Mouse (Mus musculus) cerebellum, adult 9-11 months (tissue): ENCODE measurements at regions not wholly inside any gene's neighbourhood (a gene's known extent, or its start where the extent isn't known, plus 50 kb on each side); places are given as distances from the start of the nearest gene placed in this dataset.

ENCODE experiments used
- DNase-seq: peaks from one replicate; pipeline ENCODE4 v3.0.0; 2022

- DNase-seq = no peak
Measured at GRCm38 (mm10) chr8:126737032-126737431, 143.2 kb upstream of the Irf2bp2 start.

- no peak for DNase-seq
Measured at GRCm38 (mm10) chr8:126736441-126736962, 142.7 kb upstream of the Irf2bp2 start.

- peak; percentile 87 for DNase-seq
Measured at GRCm38 (mm10) chr8:126735488-126736440, 142.0 kb upstream of the Irf2bp2 start.

- peak; percentile 40 for DNase-seq
Measured at GRCm38 (mm10) chr8:126734743-126735487, 141.1 kb upstream of the Irf2bp2 start.

- no peak for DNase-seq
Measured at GRCm38 (mm10) chr8:126733779-126734178, 140.0 kb upstream of the Irf2bp2 start.

GRCm38 (mm10) chr8:126733307-126733706, 139.5 kb upstream of the Irf2bp2 start:
- DNase-seq = peak; percentile 34

- no peak for DNase-seq
Measured at GRCm38 (mm10) chr8:126730017-126730631, 136.3 kb upstream of the Irf2bp2 start.

- no peak for DNase-seq
Measured at GRCm38 (mm10) chr8:126728987-126729632, 135.3 kb upstream of the Irf2bp2 start.

GRCm38 (mm10) chr8:126728135-126728534, 134.3 kb upstream of the Irf2bp2 start:
- no peak for DNase-seq

- no peak for DNase-seq
Measured at GRCm38 (mm10) chr8:126727068-126727467, 133.3 kb upstream of the Irf2bp2 start.

- no peak for DNase-seq
Measured at GRCm38 (mm10) chr8:126723259-126724122, 129.7 kb upstream of the Irf2bp2 start.

GRCm38 (mm10) chr8:126721621-126722020, 127.8 kb upstream of the Irf2bp2 start:
- no peak for DNase-seq

GRCm38 (mm10) chr8:126720473-126721145, 126.8 kb upstream of the Irf2bp2 start:
- DNase-seq = no peak

GRCm38 (mm10) chr8:126719748-126720147, 126.0 kb upstream of the Irf2bp2 start:
- no peak for DNase-seq

- DNase-seq = peak; percentile 93
Measured at GRCm38 (mm10) chr8:126717652-126718155, 123.9 kb upstream of the Irf2bp2 start.

- DNase-seq = no peak
Measured at GRCm38 (mm10) chr8:126715666-126716065, 121.9 kb upstream of the Irf2bp2 start.

- DNase-seq = no peak
Measured at GRCm38 (mm10) chr8:126713602-126714145, 119.9 kb upstream of the Irf2bp2 start.

- no peak for DNase-seq
Measured at GRCm38 (mm10) chr8:126713181-126713580, 119.4 kb upstream of the Irf2bp2 start.

- peak; percentile 53 for DNase-seq
Measured at GRCm38 (mm10) chr8:126712749-126713148, 119.0 kb upstream of the Irf2bp2 start.

- no peak for DNase-seq
Measured at GRCm38 (mm10) chr8:126708956-126709355, 115.2 kb upstream of the Irf2bp2 start.
